Mouse (Mus musculus): ENCODE measurements around the gene Inpp4b.

The Inpp4b gene

GRCm38 (mm10) chr8:81826406-81826805, 484.1 kb downstream of the Inpp4b start:
- no peak for DNase-seq (ENCODE audit: extremely low read depth, insufficient read length, low spot score)

- no peak for DNase-seq (ENCODE audit: extremely low read depth, insufficient read length, low spot score)
Measured at GRCm38 (mm10) chr8:81827306-81827913, 485.1 kb downstream of the Inpp4b start.

- no peak for DNase-seq (ENCODE audit: extremely low read depth, insufficient read length, low spot score)
Measured at GRCm38 (mm10) chr8:81831430-81831829, 489.1 kb downstream of the Inpp4b start.

- DNase-seq (ENCODE audit: extremely low read depth, insufficient read length, low spot score): no peak
Measured at GRCm38 (mm10) chr8:81833852-81834251, 491.5 kb downstream of the Inpp4b start.

GRCm38 (mm10) chr8:81840512-81840911, 498.2 kb downstream of the Inpp4b start:
- no peak for DNase-seq (ENCODE audit: extremely low read depth, insufficient read length, low spot score)

GRCm38 (mm10) chr8:81844104-81844982, 502.0 kb downstream of the Inpp4b start:
- DNase-seq (ENCODE audit: extremely low read depth, insufficient read length, low spot score): no peak

- DNase-seq (ENCODE audit: extremely low read depth, insufficient read length, low spot score): no peak
Measured at GRCm38 (mm10) chr8:81847929-81848328, 505.6 kb downstream of the Inpp4b start.

GRCm38 (mm10) chr8:81849976-81850375, 507.6 kb downstream of the Inpp4b start:
- DNase-seq (ENCODE audit: extremely low read depth, insufficient read length, low spot score): peak; percentile 38

- DNase-seq (ENCODE audit: extremely low read depth, insufficient read length, low spot score): no peak
Measured at GRCm38 (mm10) chr8:81853184-81853583, 510.8 kb downstream of the Inpp4b start.

GRCm38 (mm10) chr8:81854543-81854942, 512.2 kb downstream of the Inpp4b start:
- no peak for DNase-seq (ENCODE audit: extremely low read depth, insufficient read length, low spot score)

- DNase-seq (ENCODE audit: extremely low read depth, insufficient read length, low spot score): no peak
Measured at GRCm38 (mm10) chr8:81855009-81855408, 512.7 kb downstream of the Inpp4b start.

GRCm38 (mm10) chr8:81856120-81856519, 513.8 kb downstream of the Inpp4b start:
- no peak for DNase-seq (ENCODE audit: extremely low read depth, insufficient read length, low spot score)

- DNase-seq (ENCODE audit: extremely low read depth, insufficient read length, low spot score): no peak
Measured at GRCm38 (mm10) chr8:81856608-81857007, 514.3 kb downstream of the Inpp4b start.

- no peak for DNase-seq (ENCODE audit: extremely low read depth, insufficient read length, low spot score)
Measured at GRCm38 (mm10) chr8:81858393-81858792, 516.0 kb downstream of the Inpp4b start.

GRCm38 (mm10) chr8:81859805-81860204, 517.4 kb downstream of the Inpp4b start:
- no peak for DNase-seq (ENCODE audit: extremely low read depth, insufficient read length, low spot score)

- DNase-seq (ENCODE audit: extremely low read depth, insufficient read length, low spot score): peak; percentile 43
Measured at GRCm38 (mm10) chr8:81861311-81861710, 519.0 kb downstream of the Inpp4b start.

- no peak for DNase-seq (ENCODE audit: extremely low read depth, insufficient read length, low spot score)
Measured at GRCm38 (mm10) chr8:81862738-81863137, 520.4 kb downstream of the Inpp4b start.

- DNase-seq (ENCODE audit: extremely low read depth, insufficient read length, low spot score): no peak
Measured at GRCm38 (mm10) chr8:81864318-81864717, 522.0 kb downstream of the Inpp4b start.

GRCm38 (mm10) chr8:81865664-81866063, 523.3 kb downstream of the Inpp4b start:
- peak; percentile 50 for DNase-seq (ENCODE audit: extremely low read depth, insufficient read length, low spot score)

- peak; percentile 75 for DNase-seq (ENCODE audit: extremely low read depth, insufficient read length, low spot score)
Measured at GRCm38 (mm10) chr8:81867020-81867419, 524.7 kb downstream of the Inpp4b start.

- DNase-seq (ENCODE audit: extremely low read depth, insufficient read length, low spot score): no peak
Measured at GRCm38 (mm10) chr8:81870466-81870865, 528.1 kb downstream of the Inpp4b start.

- DNase-seq (ENCODE audit: extremely low read depth, insufficient read length, low spot score): no peak
Measured at GRCm38 (mm10) chr8:81880071-81880470, 537.7 kb downstream of the Inpp4b start.
